Mouse (Mus musculus) left cerebral cortex, postnatal 25 days (tissue): ENCODE results near the gene Kansl3. TPM values are rescaled to one million over a fixed set of nuclear protein-coding genes. Genes with fewer than 3 reads are reported as not detected.

Experiments
- DNase-seq, 2 experiments: peaks; one replicate each; pipeline ENCODE4 v3.0.0; 2022; ENCODE audit warnings: low spot score in 2 of 2, mixed read lengths in 1 of 2
- intact Hi-C: fragments of 180-260 bp; cut with DNase I; formaldehyde crosslinking; loops from one replicate; pipeline ENCODE4 v1.15.1; 2025
- total RNA-seq, 2 experiments: library from RNA; stranded (reverse); gene quantifications; 2 replicates each; pipeline ENCODE4 v1.2.3; 2021

Gene Kansl3
- total RNA-seq, 2 experiments from 2014 or later = 60.9 to 62.9 TPM

DNA sequence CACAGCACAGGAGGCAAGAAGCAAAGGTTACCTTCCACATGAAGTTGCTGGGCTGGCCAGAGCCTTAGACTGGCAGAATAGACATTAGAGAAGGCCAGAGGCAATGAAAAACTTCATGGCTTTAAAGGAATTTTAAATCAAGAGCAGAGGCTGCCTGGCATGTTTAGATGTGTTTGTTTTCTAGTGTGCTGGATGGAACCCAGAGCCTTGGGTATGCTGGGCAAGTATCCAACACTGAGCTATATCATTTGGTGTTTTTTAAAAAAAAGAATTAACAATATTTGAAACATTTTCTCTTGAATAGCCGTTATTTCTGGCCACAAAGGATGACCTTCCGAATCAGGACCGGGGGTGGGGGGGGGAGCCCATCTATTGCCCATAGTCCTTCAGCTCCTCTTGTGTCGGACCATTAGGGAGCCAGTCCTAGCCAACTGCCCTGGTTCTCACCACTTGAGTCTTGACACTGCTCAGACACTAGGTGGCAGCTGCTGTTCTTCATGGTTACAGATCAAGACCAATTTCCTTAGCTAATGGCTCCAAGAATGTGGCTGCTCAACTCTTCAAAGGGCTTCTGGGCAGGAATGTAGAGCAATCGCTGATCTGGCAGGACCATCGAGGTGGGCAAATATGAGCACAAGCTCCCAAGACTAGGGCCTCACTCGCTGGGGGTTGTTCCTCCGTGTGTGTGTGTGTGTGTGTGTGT, 45.1 kb downstream of the Kansl3 start:
- DNase-seq = peak; percentile 55 to 65
- intact Hi-C loops = loop anchor here (1.0 kb wide), 1 partner anchor 177 kb away; no protein-coding TSS in a partner anchor

DNA sequence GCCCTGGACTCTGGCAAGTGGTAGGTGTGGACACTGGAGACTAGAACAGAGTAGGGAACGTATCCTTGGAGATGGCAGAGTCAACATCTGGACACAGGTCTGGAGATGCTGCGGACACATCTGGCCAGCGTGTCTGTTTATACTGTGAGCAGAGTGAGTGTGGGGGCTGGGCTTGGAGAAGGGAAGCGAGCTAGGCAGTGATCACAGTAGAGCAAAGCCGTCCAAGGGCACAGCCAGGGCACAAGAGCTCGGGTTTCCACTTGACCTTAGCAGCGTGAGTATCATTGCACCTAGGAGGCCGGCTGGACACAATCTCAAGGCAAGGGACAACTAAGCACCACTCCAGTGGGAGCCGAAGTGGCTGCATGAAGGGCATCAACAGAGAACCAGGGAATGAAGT, 45.9 kb downstream of the Kansl3 start:
- DNase-seq = no peak
- intact Hi-C loops = loop anchor here (1.0 kb wide), 1 partner anchor 178 kb away; no protein-coding TSS in a partner anchor

DNA sequence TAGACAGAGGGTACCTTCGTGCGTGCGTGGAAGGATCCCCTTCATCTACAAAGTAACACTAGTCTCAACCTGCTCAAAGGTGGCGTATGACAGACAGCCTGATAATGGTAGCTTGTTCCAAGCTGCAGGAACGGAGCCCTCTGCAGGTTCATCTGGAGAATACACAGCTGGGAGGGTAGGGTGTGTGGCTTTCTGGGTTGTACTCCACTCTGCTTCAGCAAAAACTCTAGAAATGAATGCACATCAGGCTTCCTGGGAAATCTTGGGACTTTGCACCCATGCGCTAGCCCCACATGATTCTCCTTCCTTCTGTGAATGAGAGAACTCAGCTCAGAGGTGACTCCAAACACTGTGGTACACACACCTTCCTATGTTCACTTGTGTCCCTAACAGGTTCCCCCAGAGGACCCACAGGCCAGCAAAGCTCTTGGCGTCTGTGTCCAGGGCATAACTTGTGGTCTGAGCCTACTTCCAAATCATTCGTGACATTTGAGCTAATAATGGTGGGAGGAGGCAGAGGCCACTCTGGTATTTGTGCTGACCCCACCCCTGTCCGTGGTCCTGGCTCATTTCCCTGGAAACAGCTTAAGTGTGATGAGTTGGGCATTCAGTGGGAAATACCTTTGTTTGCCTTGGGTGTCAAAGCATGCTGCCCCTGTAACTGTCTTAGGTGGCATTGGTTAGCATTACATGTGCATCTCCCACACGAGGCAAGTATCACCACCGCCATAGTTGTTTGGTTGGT, 47.0 kb downstream of the Kansl3 start:
- DNase-seq = no peak

GRCm38 (mm10) chr1:36321164-36321563, 47.8 kb downstream of the Kansl3 start:
- intact Hi-C loops = no loop called here
- DNase-seq = no peak

More for the DNA sequence above, 47.0 kb downstream of the Kansl3 start:
- intact Hi-C loops = no loop called here

- DNase-seq = no peak
These were observed 53.2 kb downstream of the Kansl3 start for GRCm38 (mm10) chr1:36315776-36316100.

DNA sequence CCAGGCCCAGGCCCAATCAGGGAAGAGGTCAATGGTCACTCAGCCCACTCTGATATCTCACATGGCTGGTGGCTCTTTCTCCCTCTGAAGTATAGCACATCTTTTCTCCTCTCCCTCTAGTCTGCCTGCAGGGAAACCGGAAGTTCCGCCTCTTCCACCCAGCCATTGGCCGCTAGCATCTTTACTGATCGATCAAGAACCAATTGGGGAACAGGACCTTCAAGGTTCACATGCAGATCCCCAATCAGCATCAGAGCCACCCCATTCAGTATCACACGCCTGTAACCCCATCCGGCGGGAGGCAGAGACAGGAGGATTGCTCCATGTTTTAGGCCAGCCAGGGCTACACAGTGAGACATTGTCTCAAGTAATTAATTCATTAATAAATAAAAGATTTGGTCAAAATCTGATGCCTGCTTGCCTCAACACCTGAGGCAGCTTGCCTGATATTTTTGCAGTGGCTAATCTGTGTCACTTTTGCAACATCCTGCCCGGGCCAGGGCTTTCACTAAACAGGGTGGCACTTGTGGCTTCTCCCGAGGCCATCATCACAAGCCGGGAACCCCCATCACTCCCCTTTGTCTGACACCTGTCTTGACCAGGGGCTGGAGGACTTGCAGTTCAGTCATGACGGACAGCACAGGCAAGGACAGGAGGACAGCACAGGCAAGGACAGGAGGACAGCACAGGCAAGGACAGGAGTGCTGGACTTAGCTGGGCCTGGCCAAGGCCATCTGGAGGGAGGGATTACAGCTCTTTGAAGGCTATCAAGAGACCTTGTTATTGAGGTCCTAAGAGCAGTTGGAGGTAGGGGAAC, 53.8 kb downstream of the Kansl3 start:
- no peak for DNase-seq
- intact Hi-C loops = no loop called here

More at GRCm38 (mm10) chr1:36315776-36316100, 53.2 kb downstream of the Kansl3 start:
- intact Hi-C loops = no loop called here

DNA sequence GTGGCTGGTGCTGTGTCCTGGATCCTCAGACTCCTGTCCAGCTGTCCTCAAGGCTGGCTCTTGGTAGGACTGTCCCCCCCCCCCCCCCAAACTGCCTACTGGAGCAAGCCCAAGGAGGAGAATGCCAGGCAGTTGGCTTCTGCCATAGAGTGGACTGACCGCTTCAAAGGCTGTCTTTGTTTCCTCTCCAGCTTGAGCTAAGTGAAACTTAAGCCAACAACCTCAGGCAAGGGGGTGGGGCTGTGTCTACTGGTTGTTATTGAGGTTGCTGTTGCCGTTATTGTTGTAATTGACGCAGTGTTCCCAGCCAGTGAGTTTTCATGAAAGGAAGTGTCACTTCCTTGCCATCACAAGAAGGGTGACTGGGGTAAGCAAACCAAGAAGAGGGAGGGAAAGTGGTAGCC, 59.5 kb downstream of the Kansl3 start:
- DNase-seq = peak in 1 of 2 experiments; percentile 65
- intact Hi-C loops = no loop called here

DNA sequence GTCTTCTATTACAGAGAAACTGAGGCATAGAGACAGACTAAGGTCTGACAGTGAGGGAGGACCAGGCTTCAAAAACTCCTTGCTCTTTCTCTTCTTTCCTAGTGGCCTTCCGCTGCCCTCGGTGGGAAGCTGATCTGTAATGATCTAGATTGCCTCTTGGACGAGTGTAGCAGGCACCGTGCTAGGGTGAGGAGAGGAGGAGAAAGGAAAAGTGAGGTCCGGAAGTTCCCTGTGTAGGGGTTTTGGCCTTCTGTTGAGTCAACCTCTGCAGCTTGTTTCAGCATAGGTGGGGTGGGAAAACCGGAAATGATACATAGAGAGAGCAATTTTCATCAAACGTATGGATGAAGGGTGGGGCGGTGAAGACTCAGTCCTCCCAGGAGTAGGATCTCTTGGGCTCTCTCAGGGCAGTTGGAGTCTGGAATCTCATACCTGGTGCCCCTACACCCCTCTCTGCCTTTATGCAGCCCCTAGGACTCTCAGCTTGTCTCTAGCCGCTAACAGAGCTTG, 60.0 kb downstream of the Kansl3 start:
- no peak for DNase-seq
- intact Hi-C loops = no loop called here

GRCm38 (mm10) chr1:36308451-36308901, 60.5 kb downstream of the Kansl3 start:
- intact Hi-C loops = no loop called here
- DNase-seq = no peak

- DNase-seq = peak; percentile 84 to 92
- intact Hi-C loops = no loop called here
These were observed 61.3 kb downstream of the Kansl3 start, which contains the start of gene Arid5a for GRCm38 (mm10) chr1:36307495-36308280. Gene Arid5a (plus strand): TSS chr1:36307733.

- intact Hi-C loops = no loop called here
- no peak for DNase-seq
These were observed 61.9 kb downstream of the Kansl3 start for GRCm38 (mm10) chr1:36307121-36307494.

GRCm38 (mm10) chr1:36306120-36306519, 62.9 kb downstream of the Kansl3 start:
- DNase-seq = no peak
- intact Hi-C loops = no loop called here

DNA sequence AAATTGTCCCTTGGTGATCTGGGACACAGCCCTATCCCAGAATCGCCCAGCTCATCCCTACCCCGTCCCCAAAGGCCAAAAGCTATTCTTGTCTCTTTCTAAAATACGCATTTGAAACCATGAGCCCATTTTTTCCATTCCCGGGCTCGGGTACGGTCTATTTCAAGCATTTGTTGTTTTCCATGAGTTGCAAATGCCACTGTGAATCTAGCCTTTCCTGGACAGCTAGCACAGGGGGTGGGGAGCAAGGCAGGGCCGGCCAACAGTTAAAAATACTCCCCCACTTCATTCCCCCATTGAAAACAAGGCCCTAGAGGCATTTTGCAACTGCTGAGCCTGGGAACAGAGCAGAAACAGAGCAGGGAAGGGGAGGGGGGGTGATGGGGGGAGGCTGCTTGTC, 64.2 kb downstream of the Kansl3 start:
- DNase-seq = peak in 1 of 2 experiments; percentile 49
- intact Hi-C loops = no loop called here

DNA sequence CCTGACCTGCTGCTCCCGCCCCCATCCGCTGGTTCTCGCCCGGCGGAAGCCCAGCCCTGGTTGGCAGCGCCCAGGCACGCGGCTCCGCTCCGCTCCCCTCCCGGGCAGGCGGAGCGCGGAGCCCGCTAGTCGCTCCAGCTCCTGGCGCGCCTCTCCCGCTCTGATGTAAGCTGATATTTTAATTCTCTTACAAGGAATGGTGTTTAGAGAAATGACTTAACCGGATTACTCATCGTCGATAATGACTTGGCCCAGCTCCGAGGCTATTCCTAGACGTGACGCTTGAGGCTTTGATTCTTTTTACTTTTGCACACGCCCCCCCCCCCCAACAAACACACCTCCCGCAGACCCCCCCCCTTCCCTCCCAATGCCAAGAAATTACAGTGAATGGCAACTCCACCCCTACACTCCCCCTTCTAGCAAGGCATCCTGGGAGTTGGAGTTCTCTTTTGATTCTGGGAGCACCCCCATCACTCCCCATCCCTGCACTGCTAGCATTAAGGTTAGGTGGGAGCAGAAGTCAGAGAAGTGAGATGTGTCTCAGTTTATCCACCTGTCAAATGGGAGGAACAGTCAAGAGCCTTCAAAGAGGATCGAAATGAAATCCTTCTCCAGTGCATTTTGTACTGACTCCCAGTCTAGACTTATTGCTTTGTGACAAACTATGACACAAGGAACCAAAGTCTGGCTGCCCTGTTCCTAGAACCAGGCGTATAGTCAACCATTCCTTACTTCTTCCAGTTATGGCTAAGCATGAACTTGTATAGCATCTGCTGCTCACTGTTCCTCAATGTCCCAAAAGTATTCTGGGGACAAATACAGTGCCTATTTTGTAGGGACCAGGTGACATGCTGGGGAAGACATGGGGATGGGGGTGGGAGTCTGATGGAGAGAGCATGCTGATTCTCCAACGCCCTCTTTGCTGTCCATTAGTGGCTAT, 65.3 kb downstream of the Kansl3 start:
- intact Hi-C loops = no loop called here
- DNase-seq = peak; percentile 81 to 94

DNA sequence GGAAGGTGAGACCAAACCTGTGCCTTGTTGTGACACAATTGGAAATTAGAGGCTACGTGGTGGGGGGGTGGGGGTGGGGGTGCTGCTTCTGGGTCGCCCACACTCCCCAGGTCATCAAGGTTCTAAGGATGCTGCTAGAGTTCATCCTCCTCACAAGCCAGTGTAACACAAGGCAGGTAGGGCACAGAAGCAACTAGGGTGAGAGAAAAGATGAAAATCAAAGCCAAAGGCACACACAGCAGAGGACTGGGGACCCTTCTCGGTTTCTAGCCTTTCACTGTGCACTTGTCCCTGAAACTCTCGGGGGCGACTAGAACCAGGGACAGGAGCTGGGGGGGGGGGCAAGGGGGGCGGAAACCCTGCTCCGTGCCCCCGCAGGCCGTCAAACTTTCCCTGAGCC, 66.0 kb downstream of the Kansl3 start:
- DNase-seq = no peak
- intact Hi-C loops = no loop called here

GRCm38 (mm10) chr1:36302273-36302672, 66.7 kb downstream of the Kansl3 start:
- no peak for DNase-seq

DNA sequence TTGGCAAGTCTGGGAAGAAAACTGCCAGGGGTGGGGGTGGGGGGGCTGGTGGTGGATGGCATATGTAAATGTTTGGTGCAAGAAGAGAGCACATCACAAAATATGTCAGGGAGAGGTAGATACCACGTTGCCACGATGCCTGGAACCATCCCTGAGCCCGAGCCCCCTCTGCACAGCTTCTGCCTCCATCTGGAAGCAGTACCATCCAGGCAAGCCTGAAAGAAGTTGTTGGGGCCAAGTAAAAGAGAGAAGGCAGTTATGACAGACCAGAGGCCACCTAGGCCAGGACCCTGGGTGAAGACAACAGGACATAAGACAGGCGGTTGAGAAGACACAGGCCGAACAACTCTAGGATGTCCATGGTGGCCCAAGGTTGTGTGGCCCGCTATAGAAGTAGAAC, 68.5 kb downstream of the Kansl3 start:
- intact Hi-C loops = no loop called here
- no peak for DNase-seq

More at GRCm38 (mm10) chr1:36302273-36302672, 66.7 kb downstream of the Kansl3 start:
- intact Hi-C loops = no loop called here

DNA sequence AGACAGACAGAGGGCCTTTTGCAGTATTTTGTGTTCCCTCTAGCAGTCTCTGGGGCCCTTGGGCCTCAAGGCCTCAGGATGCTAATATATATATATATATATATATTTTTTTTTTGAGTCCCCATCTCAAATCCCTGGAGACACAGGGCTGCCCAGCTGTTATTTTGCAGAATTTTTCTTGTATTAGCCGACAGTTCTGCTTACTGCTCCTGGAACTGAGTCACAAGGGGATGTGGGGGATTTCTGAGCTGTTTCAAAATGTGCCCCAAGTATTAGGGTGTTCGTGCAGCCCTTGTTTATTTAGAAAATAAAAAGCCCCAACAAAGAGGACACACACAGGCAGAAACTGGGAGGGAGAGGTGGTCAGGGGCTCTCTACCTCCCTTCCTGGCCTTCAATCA, 69.3 kb downstream of the Kansl3 start:
- no peak for DNase-seq
- intact Hi-C loops = no loop called here
